Mouse (Mus musculus) liver, embryonic 14.5 days (tissue): ENCODE data around the gene Mpst. TPM values are rescaled to one million over a fixed set of nuclear protein-coding genes. Genes with fewer than 3 reads are reported as not detected.
A peak's percentile ranks its signal among the peaks of the same experiment; 100 is the strongest.

Source experiments
- ATAC-seq: fragments of 200-750 bp; cut with Nextera tagmentation; 2 replicates; pipeline ENCODE4 v1.8.0; 2017; ENCODE audit warnings: moderate number of reproducible peaks, mild to moderate bottlenecking, moderate library complexity; ENCODE audit not compliant: insufficient read depth
- DNase-seq, 3 experiments: peaks; one replicate each; pipeline ENCODE4 v3.0.0-alpha.2; 2012 to 2013; ENCODE audit warnings: low read depth in 3 of 3, low spot score in 3 of 3
- H3K27ac ChIP-seq: fragments of 300-500 bp; sonication (generic); 2 replicates; pipeline ENCODE4 v1.5.1; 2014; ENCODE audit warnings: moderate library complexity, mild to moderate bottlenecking, control low read depth, inconsistent platforms
- H3K27me3 ChIP-seq: fragments of 300-500 bp; sonication (generic); 2 replicates; pipeline ENCODE4 v1.6.1; 2014; ENCODE audit warnings: mild to moderate bottlenecking, low read length, moderate library complexity; ENCODE audit not compliant: control insufficient read depth, insufficient read depth
- H3K36me3 ChIP-seq: fragments of 300-500 bp; sonication (generic); replicated peaks from 2 replicates; pipeline ENCODE4 v1.6.1; 2014; ENCODE audit warnings: low read depth; ENCODE audit not compliant: control insufficient read depth, insufficient read depth
- H3K4me1 ChIP-seq, 2 experiments: fragments of 200-500 bp in 1 of 2; fragments of 300-500 bp in 1 of 2; sonication (generic) in 1 of 2; replicated peaks; 2 replicates each; pipeline ENCODE4 v1.6.1; 2012 to 2014; ENCODE audit warnings: antibody characterized with exemption in 1 of 2, inconsistent platforms in 1 of 2, low read length in 1 of 2; ENCODE audit not compliant: control insufficient read depth in 2 of 2, insufficient read depth in 2 of 2
- H3K4me2 ChIP-seq: fragments of 300-500 bp; sonication (generic); 2 replicates; pipeline ENCODE4 v1.6.1; 2014; ENCODE audit warnings: low read depth, mild to moderate bottlenecking, control low read depth, moderate library complexity
- H3K4me3 ChIP-seq, 2 experiments: fragments of 200-500 bp in 1 of 2; fragments of 300-500 bp in 1 of 2; sonication (generic) in 1 of 2; 2 replicates each; pipeline ENCODE4 v1.5.1; 2012 to 2014; ENCODE audit warnings: low read depth in 2 of 2, low read length in 2 of 2, mild to moderate bottlenecking in 2 of 2, control low read depth in 1 of 2, inconsistent platforms in 1 of 2, moderate library complexity in 1 of 2; ENCODE audit not compliant: insufficient read depth in 1 of 2
- H3K9ac ChIP-seq: fragments of 300-500 bp; sonication (generic); replicated peaks from 2 replicates; pipeline ENCODE4 v1.6.1; 2014; ENCODE audit warnings: mild to moderate bottlenecking, control low read depth, moderate library complexity
- H3K9me3 ChIP-seq: fragments of 300-500 bp; sonication (generic); 2 replicates; pipeline ENCODE4 v1.6.1; 2016; ENCODE audit warnings: low read length, mixed read lengths; ENCODE audit not compliant: control insufficient read depth
- CTCF ChIP-seq: IDR thresholded peaks from 2 replicates; pipeline ENCODE4 v1.5.1; 2016; ENCODE audit warnings: antibody characterized with exemption, low read depth, control low read depth
- EP300 ChIP-seq: IDR thresholded peaks from 2 replicates; pipeline ENCODE4 v1.6.1; 2016; ENCODE audit warnings: antibody characterized with exemption, low read depth
- WGBS: fragments of 180-500 bp; shearing (Covaris S2); extraction: QIAGEN DNeasy Blood & Tissue Kit; methylation state at CpG from one replicate; pipeline ENCODE4 v1.1.7; 2014; ENCODE audit not compliant: insufficient replicate concordance; 5-methylcytosine and 5-hydroxymethylcytosine counted together
- polyA plus RNA-seq, 2 experiments: library from polyadenylated mRNA; depleted of rRNA in 1 of 2; stranded (reverse) in 1 of 2; unstranded in 1 of 2; fragments of >200 nt; fragmentation: Nextera tagmentation in 1 of 2; extraction: Ambion mirVana in 1 of 2; gene quantifications; 2 replicates each; pipeline versions ENCODE4 v1.2.1 to v1.2.3; 2012 to 2014

The Mpst gene
- polyA plus RNA-seq, 2 experiments: 6.8 to 90.7 TPM

DNA sequence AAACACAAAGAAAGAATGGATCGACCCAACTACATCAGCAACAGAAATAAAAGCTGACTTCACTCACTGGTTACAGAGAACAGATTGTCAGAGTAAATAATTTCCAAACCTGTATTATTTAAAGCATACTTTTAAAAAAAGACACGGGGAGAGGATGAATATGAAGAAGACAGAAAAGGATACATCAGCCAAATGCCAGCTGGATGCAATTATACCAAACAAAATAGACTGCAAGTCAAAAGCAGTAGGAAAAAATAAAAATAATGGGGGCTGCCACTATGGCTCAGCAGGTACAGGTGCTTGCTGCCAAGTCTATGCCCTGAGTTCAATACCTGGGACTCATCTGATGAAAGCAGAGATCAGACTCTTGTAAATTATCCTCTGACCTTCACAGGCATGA lies 26.0 kb upstream of the Mpst start:
- no peak for DNase-seq
- Histone ChIP-seq H3K4me3 (no peak overlapping the region), H3K9me3 (no peaks in the 10 kb centered on the region), H3K4me2 (no peak overlapping the region), H3K36me3 (no peaks in the 10 kb centered on the region), H3K4me1 (peaks cover 0 to 6% of the 10 kb centered on the region in 2 experiments; a peak in 1 of 4 replicates), H3K27me3 (no peaks in the 10 kb centered on the region), H3K27ac (no peak overlapping the region), H3K9ac (no peak overlapping the region)
- ATAC-seq: no peak
- WGBS: 57% methylated on average over 2 of the region's 2 CpGs
- no peak for TF ChIP-seq CTCF
- TF ChIP-seq EP300: no peak

- no peak for DNase-seq
- Histone ChIP-seq H3K27me3 (no peaks in the 10 kb centered on the region), H3K27ac (no peak overlapping the region), H3K4me3 (no peak overlapping the region), H3K4me1 (peaks cover 0 to 9% of the 10 kb centered on the region in 2 experiments; a peak in 1 of 4 replicates), H3K9me3 (no peaks in the 10 kb centered on the region), H3K36me3 (no peaks in the 10 kb centered on the region), H3K9ac (no peak overlapping the region), H3K4me2 (no peak overlapping the region)
- ATAC-seq: no peak
- 56% methylated on average over 4 of the region's 4 CpGs for WGBS
- TF ChIP-seq EP300 (no peak), CTCF (no peak)
Measured at GRCm38 (mm10) chr15:78380741-78381140, 25.5 kb upstream of the Mpst start.

- no peak overlapping the region for H3K27ac ChIP-seq
- TF ChIP-seq EP300 (no peak), CTCF (no peak)
- peaks cover 0 to 9% of the 10 kb centered on the region in 2 experiments; a peak in 1 of 4 replicates for H3K4me1 ChIP-seq
- H3K9ac ChIP-seq: no peak overlapping the region
- no peaks in the 10 kb centered on the region for H3K27me3 ChIP-seq
- no peak for ATAC-seq
- no peak overlapping the region for H3K4me3 ChIP-seq
- DNase-seq: no peak
- H3K9me3 ChIP-seq: no peaks in the 10 kb centered on the region
- H3K4me2 ChIP-seq: no peak overlapping the region
- H3K36me3 ChIP-seq: no peaks in the 10 kb centered on the region
- WGBS: 83% methylated on average over 4 of the region's 4 CpGs
Measured at GRCm38 (mm10) chr15:78382115-78382514, 24.1 kb upstream of the Mpst start.

- Histone ChIP-seq H3K4me3 (no peak overlapping the region), H3K4me1 (peaks cover 0 to 9% of the 10 kb centered on the region in 2 experiments; a peak in 1 of 4 replicates), H3K9ac (no peak overlapping the region), H3K36me3 (no peaks in the 10 kb centered on the region), H3K4me2 (no peak overlapping the region), H3K9me3 (no peaks in the 10 kb centered on the region), H3K27me3 (no peaks in the 10 kb centered on the region), H3K27ac (no peak overlapping the region)
- TF ChIP-seq CTCF: no peak
- TF ChIP-seq EP300: no peak
- 69% methylated on average over 11 of the region's 11 CpGs for WGBS
- no peak for DNase-seq
- ATAC-seq: no peak
Measured at GRCm38 (mm10) chr15:78383450-78384219, 22.6 kb upstream of the Mpst start.

DNA sequence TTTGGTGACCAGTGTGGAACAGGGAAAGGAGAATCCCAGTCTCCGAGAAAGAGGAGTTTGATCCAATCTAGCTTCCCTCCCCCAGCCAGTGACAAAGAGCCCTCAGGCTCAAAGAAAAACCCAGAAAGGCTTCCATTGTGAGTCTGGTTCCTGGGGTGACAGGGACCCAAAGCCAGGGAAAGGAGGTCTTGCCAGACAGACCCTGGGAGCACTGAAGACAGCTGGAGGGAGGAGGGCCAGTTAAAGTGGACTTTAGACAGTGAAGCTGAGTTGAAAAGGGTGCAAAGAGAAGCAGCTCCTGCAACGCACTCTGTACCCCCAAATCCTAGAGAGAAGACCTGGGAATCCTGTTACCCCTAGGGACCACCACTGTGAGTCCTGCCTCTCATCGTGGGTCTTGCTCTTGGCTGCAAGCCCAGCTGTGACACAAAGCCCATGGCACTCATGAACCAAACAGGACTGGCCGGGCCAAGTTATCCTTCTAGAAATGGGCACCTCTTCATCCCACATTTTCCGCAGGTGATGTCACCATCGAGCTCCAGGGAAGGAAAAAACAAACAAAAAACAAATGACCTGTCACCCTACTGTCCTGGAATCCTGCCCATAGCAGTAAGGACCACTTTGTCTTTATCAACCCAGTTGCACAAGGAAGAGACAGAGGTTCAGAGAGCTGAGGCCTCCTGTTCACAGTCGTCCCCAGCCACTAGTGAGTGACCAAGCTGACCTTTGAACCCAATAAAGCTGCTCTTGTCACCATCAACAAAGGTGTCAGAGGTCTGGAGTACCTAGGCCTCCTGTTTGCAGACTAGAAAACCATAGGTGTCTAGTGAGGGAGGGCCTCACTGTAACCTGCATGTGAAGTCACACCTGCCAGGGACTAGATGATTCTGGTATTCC lies 21.7 kb upstream of the Mpst start:
- Histone ChIP-seq H3K4me2 (no peak overlapping the region), H3K4me3 (no peak overlapping the region), H3K36me3 (no peaks in the 10 kb centered on the region), H3K27ac (no peak overlapping the region), H3K27me3 (no peaks in the 10 kb centered on the region), H3K9me3 (no peaks in the 10 kb centered on the region), H3K9ac (no peak overlapping the region), H3K4me1 (peaks cover 0 to 9% of the 10 kb centered on the region in 2 experiments; a peak in 1 of 4 replicates)
- WGBS: 52% methylated on average over 7 of the region's 7 CpGs
- peak; percentile 31; the same call in 1 of the 2 replicates for ATAC-seq
- no peak for DNase-seq
- TF ChIP-seq CTCF: no peak
- no peak for TF ChIP-seq EP300
